Mouse (Mus musculus) layer of hippocampus, postnatal 14 days (tissue): ENCODE results near the gene Hist1h4h. TPM values are rescaled to one million over a fixed set of nuclear protein-coding genes. Genes with fewer than 3 reads are reported as not detected.

ENCODE experiments used
- DNase-seq, 2 experiments: peaks; one replicate each; pipeline ENCODE4 v3.0.0; 2021 to 2022; ENCODE audit warnings: low spot score in 2 of 2, mixed read lengths in 1 of 2
- long read RNA-seq, 2 experiments: library from polyadenylated mRNA; stranded (forward); transcript quantifications; one replicate each; pipeline ENCODE4 v2.0.0; 2021
- total RNA-seq, 2 experiments: library from RNA; stranded (reverse); gene quantifications; 2 replicates each; pipeline ENCODE4 v1.2.3; 2021

The Hist1h4h gene
- 100 to 1,000 TPM; 253 to 315 TPM for total RNA-seq
- long read RNA-seq, experiment 1, partial matches to known transcripts = 0 of 1 reads
- long read RNA-seq, experiment 1, other reads (novel, unspliced or antisense) = 0 of 1 reads
- long read RNA-seq, experiment 2, partial matches to known transcripts = 0 of 2 reads
- long read RNA-seq, experiment 2, other reads (novel, unspliced or antisense) = 0 of 2 reads

DNA sequence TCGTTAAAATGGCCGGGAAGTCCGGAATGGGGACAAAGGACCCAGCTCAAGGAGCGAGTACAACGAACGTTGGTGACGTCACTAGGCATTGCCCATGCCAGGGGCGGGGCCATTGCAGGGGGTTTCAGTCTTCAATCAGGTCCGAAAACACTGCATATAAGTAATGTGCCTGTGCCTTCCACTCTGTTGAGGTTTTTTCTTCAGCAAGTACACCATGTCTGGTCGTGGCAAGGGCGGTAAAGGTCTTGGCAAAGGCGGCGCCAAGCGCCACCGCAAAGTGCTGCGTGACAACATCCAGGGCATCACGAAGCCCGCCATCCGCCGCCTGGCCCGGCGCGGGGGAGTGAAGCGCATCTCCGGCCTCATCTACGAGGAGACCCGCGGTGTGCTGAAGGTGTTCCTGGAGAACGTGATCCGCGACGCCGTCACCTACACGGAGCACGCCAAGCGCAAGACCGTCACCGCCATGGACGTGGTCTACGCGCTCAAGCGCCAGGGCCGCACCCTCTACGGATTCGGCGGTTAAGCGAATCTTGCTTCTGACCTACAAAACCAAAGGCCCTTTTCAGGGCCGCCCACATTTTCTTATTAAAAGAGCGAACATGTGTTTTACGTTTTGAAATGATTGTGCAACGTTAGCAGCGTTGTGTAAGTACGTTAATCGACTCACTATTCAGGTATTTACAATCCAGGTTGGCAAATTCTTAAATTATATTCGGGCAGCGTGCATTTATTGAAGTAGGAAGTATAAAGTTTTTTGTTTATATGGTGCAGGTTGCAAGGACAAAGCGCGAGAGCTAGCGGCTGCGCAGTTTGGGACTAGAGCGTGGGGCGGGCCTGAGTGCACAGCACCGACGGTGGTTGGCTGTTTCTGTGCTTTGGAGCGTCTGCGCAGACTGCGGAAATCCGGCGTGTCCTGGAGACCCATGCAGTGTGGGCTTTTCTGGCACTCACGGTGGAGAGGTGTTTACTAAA is at the start of gene Hist1h4h:
Hist1h4h (plus strand) TSS at position 150 of the 975 bp plus-strand sequence.
- peak; percentile 96 to 99 for DNase-seq

DNA sequence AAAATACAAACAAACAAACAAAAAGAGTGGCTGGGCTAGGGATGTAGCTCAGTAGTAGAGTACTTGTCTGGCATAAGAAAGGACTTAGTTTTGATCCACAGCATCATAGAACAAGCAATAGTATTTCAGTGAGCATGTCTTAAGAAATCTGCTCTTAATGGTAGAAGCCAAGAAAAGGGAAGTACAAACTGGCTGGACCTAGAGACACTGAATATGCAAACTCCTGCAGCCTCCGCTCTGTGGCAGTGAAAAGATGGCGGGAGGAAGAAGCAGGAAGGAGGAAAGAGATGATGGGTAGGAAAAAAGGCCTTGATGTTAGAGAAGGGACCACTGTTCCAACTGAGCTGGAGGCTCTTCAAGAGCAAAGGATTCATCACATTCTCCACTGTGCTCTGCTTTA is 47.7 kb upstream of the Hist1h4h start:
- no peak for DNase-seq

DNA sequence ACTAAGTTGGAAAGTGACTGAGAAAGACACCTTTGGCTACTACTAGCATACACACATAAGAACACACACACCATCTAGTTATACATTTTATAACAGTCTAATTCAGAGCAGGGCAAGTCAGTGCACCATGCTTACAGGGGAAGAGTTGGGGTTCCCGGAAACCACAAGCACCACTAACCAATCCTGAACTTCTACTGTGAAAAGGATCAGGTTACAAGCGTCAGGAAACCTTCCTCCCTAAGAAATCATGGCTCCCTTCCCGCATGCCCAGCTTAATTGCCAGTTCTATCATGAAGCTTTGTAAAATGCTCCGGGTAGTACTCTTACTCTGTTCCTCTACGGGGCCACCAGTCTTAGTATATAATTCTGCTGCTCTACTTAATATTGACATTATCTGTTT is 45.6 kb upstream of the Hist1h4h start:
- no peak for DNase-seq

DNA sequence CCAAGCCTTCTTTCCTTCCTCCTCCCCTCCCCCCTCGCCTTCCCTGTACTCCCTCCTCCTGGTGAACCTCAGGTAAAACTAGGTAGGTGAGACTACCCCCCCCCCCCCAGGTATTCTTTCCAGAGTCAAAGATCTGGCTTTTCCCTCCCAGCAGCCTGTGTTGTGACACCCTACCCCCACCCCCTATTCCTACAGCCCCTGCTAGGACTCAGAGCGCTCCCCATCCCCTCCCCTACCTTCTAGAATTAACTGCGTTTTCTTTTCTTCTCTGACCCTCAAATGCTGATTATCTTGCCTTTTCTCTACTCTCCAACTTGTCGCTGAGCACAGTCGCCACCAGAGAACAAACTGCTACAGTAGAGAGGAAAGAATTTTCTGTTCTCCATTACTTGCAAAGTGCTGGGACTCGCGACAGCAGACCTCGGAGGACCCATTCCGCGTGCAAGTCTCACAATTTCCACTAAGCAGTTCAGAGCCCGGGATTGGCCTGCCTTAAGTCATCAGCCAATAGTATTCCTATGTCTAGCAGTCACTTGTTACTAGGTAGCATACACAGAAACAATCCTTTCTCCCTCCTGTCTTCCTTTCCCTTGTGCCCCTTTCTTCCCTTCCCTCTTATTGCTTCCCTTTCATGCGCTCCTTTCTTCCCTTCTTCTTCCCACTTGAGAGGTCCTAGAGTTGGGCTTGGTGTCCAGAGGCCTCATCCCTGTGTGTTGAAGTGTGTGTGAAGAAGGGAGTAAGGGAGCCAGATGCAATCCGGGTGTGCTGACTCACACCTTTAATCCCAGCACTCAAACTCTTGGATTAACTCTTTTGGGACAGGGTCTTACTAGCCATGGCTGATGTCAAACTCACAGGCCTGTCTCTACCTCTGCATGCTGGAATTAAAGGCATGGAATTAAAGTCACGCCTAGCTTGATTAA is 42.2 kb upstream of the Hist1h4h start, which contains the start of gene Btn2a2:
Btn2a2 (minus strand) TSS at position 458 of the 923 bp plus-strand sequence.
- peak; percentile 58 to 81 for DNase-seq

DNA sequence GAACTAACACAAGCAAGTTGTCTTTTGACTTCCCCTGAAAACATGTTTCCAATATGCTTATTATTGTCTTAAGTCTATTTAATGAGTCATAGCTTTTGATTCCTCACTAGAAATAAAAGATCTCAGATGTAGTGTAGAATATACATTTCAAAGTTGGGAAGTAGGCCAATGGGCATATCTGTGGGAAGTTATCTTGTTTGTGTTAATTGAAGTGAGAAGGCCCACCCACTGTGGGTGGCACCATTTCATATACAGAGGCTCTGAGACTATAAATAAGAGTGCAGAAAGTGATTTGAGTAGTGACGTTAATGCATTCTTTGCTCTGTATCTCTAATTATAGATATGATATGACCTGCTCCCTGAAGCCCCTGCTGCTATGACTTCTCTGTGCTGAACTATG is 40.0 kb upstream of the Hist1h4h start:
- DNase-seq = no peak

DNA sequence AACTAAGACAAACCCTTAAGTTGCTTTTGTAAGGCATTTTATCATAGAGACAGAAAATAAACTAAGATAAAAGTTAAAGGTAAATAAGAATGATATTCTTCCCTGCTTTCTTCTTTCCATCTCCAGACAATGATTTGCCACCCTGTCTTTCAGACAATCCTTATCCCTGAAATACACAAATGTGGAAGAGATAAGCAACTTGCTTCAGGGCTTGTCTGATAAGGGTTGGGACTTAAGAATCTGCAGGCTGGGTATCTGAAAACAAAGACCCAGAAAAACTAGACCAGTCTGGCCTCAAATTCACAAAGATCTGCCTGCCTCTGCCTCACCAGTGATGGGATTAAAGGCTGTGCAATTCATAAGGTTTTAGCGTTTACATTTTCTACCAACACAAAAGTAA is 39.6 kb upstream of the Hist1h4h start:
- DNase-seq = no peak

DNA sequence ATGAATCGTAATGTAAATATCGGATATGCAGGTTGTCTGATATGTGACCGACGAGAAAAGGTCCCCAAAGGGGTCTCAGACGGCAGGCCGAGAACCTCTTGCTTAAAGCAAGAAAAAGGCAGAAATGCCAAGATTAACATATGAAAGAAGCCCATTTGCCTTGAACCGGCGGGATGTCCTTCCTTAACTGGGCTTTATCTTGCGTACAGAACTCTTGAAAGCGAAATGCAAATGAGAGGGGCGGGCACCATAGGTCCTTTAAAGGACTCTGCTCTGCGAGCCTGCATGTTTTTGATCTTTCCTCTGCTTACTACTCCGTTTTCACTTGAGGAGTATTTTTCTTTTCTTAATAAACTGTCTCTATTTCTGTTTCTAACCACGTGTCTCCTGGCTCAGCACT is 38.9 kb upstream of the Hist1h4h start:
- DNase-seq = no peak

DNA sequence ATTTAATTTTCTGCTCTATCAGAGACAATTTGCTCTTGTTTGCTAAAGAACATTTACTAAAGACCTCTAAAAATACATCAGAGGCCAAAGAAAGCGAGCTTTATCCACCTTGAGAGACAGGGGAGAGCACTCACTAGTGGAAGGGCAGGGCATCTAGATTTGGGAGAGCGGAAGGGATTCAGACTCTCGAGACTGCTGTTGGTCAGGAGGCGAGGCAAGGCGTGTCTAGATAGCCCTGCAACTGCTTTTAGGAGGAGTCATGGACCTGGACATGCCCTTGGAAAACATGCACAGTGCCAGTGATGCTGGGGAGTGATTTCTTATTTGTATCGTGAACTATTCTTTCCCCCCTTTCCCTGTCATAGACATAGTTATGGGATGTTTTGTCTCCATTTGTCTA is 35.3 kb upstream of the Hist1h4h start:
- DNase-seq = no peak

DNA sequence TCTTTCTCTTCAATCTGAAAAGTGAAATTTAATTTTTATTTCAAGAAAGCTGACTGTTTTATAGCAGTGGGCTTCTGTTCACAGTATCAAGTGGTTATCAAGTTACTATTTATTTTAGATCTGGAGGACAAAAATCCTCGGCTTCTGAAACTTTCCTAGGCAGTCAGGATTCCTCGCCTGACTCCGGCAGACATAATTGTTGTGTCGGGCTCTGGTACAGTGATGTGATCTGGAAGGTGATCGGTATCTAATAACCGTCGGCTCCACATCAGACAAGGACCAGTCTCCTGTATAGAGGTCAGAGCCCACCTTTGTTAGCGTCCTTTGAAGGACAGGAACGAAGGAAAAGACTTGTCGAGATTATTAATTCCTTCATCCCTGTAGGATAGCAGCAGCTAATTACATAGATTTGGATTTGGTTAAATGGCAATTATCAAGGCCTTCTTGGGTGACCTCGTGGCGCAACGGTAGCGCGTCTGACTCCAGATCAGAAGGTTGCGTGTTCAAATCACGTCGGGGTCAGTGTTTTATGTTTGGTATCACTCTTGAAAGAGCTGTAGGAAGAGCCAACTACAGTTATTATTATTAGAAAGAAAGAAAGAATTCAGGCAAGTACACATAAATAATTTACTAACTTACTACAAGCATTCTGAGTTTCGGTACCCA is 33.1 kb upstream of the Hist1h4h start:
- DNase-seq = peak; percentile 46 to 57

DNA sequence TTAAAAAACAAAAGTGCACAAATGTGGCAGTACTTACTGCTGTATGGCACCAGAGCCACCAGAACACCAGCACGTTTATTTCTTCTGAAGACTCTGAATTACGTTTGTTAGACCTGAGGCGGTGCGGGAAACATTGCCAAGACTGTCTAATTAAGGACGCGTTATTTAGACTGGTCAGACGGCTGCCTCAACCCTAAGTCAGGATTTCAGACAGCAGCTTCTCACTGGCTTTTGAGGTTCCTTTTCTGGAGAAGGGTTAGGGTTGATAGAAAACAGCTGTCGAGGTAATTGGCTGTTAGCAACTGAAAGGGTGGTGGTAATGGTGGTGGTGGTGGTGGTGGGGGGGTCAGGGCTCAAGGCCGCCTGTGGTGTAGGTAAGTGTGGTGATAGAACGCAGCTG is 32.2 kb upstream of the Hist1h4h start:
- DNase-seq = no peak

DNA sequence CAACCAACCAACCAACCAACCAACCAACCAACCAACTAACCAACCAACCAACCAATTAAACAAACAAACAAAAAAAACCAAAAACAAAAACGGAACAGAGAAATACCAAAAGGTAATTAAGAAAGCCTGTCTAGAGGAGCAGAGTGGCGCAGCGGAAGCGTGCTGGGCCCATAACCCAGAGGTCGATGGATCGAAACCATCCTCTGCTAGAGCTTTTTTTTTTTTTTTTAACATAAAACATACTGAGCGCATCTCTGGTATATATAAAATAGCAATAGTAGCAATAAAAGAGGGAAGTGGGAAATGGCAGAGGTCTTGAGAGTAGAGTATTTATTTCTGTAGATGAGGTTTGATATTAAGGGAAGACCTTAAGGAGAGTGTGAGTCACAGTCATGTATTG is 30.9 kb upstream of the Hist1h4h start:
- no peak for DNase-seq

DNA sequence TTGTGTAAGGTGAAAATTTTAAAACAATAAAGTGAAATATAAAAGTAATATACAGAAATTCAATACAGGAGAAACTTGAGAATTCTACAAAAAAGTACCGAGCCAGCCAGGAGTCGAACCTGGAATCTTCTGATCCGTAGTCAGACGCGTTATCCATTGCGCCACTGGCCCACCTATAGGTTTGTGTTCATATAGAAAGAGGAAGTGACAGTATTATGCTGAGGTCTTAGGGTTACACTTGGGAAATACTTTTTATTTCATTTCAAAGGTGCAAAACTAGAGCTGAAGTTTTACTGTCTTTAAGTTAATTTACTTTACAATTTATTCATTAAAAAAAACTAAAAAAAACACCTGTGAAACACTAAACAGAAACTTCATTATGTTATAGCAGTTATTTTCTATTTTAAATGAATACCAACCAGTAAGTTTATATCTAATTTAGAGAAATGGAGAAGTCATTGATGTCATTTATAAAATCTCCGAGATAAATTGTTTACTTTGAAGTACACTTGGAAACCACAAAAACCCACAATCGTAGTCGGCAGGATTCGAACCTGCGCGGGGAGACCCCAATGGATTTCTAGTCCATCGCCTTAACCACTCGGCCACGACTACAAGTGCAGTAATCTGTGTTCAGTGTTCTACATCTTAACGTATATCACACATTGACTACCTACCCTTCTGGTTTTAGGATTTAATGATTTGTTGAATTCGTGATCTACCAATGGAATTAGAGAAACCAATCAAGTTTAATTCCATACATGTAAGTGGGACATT is 30.2 kb upstream of the Hist1h4h start:
- DNase-seq = peak; percentile 59 to 84

DNA sequence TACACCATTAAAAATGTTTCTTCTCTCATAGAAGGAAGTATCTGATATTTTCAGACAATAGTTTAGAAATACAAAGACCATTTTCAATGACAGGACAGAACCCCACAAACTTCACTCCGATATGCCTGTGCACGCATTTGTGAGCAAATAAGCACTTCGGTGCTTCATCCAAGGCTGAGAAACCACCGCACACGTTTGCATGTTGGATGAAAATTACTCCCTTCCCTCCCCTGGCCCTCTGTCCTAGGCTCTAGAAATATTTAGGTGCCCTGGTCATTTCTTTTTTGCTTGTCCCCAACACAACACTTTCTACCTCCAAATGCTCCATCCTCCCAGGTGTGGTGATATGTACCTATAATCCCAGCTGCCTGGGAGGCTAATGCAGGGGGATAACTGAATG is 29.3 kb upstream of the Hist1h4h start:
- DNase-seq = no peak

DNA sequence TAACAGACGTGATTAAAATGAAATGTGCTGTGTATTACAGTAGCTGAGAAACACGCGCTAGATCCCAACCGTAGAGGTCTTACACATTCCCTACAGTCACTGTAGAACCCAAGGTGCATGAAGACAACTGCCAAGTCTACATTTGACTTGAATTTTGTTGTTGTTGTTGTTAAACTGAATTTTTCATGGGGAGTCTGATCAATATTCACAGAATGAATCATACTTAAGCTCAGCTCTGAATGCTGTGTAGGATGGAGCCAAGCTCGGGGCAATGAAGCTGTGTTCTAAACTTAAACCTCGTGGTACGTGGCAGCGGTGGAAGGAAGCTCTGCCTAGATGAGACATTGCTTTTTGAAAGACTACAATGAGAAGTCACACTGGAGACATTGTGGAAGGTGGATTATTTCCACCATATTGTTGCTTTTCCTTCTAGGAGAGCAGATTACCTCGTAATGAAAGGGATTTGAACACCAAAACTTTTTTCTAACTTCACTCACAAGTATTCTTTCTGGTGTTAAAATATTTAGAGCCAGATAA is 28.8 kb upstream of the Hist1h4h start:
- no peak for DNase-seq

DNA sequence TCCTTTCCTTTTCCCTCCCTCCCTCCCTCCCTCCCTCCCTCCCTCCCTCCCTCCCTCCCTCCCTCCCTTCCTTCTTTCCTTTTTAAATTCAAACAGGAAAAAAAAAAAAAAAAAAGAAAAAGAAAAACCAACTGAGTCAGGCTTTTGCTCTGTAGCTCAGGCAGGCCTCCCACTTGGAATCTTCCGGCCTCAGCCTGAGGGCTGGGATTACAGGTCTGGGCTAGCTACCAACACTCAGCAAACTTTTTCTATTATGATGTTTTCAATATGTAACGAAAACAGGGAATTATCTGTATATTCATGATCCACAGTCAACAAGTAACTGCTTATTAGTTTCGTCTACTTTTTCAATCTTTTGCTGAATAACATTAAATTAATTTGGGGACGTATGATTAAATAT is 27.9 kb upstream of the Hist1h4h start:
- DNase-seq = no peak

DNA sequence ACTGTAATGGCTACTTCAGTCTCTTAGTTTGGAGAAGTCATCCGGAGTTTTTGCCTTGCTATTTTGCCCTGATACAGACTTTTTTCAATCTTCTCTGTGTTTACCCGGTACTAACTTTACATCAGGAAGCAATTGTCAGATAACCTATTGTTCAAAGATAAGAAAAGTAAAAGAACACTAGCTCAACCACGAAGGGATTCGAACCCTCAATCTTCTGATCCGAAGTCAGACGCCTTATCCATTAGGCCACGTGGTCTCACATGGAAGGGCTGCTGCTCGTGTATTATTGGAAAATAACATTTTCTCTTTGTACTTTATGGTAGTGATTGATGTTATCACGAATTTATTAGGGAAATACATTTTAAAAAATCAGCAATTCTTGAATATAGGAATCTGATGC is 27.1 kb upstream of the Hist1h4h start:
- peak in 1 of 2 experiments; percentile 81 for DNase-seq

DNA sequence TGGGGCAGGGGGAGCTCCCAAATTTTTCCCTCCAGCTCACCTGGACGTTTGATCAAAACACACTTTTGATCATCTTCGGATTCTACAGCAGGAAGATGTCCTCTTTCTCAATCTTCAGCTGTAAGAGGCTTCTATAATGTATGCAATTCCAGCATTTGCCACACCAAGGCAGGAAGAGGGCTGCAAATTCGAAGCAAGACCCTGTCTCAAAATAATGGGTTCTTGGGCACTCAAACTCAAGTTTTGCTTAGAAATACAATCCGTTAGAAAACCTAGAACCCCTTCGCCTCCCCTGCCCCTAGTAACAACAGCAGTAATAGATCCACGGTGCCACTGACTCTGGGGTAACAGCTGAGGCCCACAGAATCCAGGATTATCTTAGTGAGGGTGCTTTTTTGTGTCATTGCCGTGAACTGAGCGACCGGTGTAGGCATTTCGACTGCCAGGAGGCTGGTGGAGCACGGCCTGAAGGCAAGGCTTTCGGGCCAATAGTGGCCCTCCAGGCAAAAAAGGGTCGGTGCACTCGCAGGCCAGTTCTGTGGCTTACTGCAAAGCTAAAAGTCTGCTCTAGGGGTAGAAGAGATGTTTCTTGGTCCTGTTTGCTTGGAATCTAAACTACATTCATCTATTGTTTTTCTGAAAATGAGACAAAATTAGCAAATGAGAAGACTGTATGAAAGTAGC is 25.0 kb upstream of the Hist1h4h start:
- no peak for DNase-seq

DNA sequence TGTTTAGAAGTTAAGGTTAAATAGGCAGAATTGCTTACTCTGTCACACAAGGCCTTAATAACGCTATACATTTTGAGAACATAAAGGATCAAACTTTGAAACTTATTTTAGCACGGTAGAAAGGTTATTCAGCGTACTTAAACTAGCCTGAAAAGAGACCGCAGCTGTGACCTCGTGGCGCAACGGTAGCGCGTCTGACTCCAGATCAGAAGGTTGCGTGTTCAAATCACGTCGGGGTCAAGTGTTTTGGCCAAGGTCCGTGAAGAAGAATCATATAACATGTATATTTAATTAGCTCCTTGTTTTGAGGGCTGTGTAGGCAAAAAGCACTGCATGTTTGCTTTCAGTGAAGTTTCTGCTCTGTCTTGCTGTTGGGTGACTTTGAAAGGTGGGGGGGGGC is 24.5 kb upstream of the Hist1h4h start:
- DNase-seq = peak in 1 of 2 experiments; percentile 44
